Mouse (Mus musculus) monocyte, adult 5-6 weeks (primary cell): ENCODE data around the gene Lin37. TPM values are rescaled to one million over a fixed set of nuclear protein-coding genes. Genes with fewer than 3 reads are reported as not detected.

Experiments
- ATAC-seq: fragments of 153-309, 156-312 bp; replicated peaks from 2 replicates; pipeline ENCODE4 v1.8.0; 2017; ENCODE audit warnings: mild to moderate bottlenecking; ENCODE audit not compliant: low TSS enrichment, insufficient number of reproducible peaks, severe bottlenecking, poor library complexity, low FRiP score
- total RNA-seq: library from RNA; stranded (forward); fragments of 200-1000, 200-491, 200-594 nt; gene quantifications from 3 replicates; pipeline ENCODE4 v1.2.3, GENCODE M21; 2017

The Lin37 gene
- total RNA-seq, result 8.1 to 26.1 TPM (median 10.0 TPM) in 3 replicates

DNA sequence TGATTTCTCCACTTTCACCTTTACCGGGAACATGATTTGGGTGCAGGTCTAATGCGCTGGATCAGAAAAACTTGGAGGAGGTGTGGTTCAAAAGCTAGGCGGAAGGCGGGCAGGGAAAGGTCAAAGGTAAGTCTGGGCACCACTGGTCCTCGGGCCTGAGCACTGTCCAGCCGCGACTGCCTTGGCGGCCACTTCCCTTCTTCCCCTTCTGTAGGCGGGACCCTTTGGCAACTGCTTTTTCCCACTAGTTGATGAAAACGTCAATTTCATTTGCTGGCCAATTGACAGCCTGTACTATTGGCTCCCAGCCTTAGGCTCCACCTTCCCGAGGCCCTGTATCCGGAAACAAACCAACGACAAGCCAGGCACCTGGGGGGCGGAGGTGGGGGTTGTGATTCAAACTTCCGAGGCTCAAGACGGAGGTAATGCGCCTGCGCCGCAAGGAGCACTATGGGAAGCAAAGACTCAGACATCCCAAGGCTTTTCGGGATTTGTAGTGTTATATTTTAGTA is at the start of gene Lin37:
Lin37 (minus strand) TSS at position 396 of the 512 bp plus-strand sequence.
- ATAC-seq, result peak; percentile 77

DNA sequence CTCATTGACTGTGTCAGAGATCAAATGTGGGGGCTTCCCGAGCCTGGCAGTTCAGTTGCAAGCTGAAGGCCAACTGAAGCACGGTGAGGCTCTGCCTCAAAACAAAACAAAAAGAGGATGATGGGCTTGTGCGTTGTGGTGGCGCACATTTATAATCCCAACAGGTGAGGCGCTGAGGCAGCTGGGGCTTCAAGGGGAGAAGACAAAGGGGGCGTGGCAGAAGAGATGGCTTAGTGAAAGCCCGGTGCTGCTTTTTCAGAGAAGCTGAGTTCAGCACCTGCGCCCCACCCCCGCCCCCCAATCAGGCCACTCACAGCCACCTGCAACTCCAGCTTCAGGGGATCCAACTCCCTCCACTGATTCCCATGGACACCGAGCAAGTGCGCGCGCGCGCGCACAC is 48.8 kb upstream of the Lin37 start:
- ATAC-seq, result no peak

DNA sequence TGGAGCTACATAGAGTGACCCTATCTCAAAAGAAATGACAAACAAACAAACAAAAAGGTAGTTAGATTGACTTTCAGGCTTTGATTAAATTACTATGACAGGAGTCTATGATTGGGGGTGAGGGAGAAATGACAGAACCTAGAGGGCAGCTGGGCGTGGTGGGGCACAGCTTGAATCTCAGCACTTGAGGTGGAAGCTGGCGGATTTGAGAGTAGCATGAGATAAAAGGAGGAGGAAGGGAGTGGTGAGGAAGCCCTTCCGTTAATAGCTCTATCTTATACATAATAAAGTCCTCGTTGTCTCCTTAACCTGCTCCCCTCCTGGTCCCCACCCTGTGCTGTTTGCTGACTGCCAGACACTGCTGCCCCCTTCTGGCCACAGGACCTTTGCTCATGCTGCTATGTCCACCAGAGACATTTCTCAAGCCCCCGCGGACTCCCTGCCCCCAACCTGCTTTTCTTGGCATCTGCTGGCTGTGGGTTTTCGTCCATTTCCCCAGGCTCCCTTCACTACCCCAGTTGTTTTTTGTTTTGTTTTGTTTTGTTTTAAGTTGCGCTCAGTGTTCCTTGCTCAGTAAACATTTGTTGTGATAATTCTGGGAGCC is 48.2 kb upstream of the Lin37 start:
- 0 out of 2 replicates have a peak, but pooled peaks have one; percentile 68 for ATAC-seq

DNA sequence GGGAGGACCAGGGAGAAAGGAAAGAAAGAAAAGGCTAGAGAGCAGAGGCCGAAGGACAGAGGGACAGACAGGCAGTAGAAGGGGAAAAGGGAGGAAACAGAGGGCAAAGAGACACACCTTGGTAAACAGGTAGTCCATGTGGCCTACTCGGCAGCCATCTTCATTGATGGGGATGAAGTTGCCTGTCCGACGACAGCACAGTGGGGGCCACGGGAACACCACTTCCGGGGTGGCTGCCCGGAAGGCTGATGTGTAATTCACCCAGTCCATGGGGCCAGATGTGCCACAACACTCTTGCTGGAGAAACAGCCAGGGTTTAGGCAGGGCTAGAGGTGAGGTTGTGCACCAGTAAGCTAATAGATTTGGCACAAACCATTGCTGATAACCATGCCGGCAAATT is 45.3 kb upstream of the Lin37 start:
- no peak for ATAC-seq

DNA sequence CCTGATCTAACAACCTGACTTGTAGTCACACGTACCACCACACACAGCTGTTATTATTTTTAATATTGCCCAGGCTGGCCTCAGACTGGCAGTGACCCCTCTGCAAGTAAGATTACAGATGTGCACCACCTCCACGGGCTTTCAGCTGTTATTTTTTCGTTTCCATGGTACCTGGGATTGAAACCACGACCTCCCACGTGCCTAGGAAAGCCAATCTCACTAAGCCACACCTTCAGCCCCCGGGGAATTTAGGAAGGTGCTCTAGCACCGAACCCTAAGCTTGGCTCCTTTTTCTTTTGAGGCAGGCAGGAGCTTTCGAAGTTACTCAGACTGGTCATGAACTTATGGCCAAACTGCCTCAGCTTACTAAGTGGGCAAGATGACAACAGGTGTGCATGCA is 44.8 kb upstream of the Lin37 start:
- ATAC-seq, result no peak

DNA sequence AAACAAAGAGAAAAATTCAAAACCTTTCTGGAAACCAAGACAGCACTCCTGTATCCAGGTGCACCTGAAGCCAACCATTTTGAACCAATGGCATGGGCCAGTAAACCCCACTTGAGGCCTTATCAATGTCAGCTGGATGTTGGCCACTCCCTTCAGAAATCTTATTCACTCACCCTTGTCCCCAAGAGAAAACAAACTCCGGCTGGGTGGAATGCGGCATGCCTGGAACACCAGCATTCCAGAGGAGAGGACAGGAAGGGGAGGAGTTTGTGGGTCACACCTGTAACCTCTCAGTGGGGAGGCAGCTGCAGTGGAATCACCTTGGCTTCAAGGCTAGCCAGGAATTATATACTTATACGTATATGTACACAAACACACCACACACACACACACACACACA is 42.9 kb upstream of the Lin37 start:
- ATAC-seq, result no peak

DNA sequence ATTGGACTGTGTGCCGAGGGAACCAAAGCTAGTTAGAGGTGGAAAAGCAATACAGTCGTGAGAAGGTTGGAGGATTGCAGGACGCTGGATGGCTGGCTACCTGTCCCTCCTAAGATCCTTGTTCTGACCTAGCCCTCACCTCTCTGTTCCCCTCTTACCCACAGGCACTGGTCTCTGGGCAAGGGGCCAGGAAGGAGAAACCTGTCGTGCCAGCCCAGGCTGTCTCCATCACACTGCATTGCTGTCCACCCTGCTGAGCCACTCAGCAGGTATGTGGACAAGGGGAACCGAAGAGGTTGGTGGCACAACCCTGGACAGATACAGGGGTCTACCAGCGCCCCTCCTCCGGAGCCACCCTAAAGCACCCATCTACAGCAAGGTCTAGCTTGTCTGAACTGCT is 41.0 kb upstream of the Lin37 start:
- ATAC-seq, result no peak

DNA sequence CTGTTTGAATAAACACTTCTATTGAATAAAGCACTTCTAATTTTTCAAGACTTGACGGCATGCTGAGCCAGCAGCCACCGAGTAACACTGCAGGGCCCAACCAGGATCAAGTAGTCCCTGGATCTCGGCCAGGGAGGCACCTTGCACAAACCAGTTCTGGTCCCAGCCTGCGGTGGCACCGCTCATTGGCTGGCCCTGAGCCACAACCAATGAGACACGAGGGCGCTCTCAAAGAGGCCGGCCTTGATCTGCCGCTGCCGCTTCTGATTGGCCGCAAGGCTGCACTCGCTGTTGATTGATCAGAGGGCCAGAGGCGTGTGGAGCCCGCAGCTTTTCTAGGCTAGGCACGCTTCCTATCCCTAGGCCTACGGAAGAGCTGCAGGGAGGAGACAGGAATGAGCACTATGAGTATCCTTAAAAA is 40.3 kb upstream of the Lin37 start:
- ATAC-seq, result peak; percentile 93

DNA sequence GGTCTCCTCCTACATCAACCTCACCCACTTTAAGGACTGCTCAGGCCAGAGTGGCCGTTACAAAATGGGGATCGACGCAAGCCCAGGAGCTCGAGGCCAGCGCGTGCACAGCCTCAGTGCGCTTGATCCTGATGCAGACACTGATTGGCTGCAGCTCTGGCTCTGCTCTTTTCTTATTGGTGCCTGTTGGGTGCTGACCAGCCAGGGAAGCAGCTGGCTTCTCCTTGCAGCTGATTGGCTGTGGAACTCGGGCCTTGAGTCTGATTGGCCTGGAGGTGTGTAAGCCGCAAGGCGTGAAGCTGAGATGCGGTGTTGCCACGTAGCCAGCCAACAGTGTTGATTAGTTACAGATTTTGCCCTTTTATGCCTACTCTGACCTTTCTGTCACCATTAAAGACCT is 39.1 kb upstream of the Lin37 start, which contains the start of gene Zbtb32:
Zbtb32 (minus strand) TSS at position 124 of the 400 bp plus-strand sequence.
- no peak for ATAC-seq

DNA sequence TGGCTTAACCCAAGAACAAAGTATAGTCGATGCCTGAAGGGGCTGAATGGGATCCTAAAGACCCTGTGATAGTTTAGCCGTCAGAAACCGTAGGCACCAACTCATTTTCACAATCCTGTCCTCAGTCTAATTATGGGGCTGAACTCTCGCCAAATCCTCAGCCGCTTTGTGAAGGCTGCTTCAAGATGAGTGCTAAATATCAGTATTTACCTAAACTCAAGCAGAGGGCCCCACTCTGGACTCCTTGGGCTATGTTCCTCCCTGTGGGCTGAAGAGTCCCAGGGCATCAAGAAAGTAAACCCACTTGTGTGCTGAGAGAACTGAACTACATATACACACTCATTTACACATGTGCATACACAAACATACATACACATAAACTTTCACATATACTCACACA is 37.2 kb upstream of the Lin37 start:
- ATAC-seq, result no peak

DNA sequence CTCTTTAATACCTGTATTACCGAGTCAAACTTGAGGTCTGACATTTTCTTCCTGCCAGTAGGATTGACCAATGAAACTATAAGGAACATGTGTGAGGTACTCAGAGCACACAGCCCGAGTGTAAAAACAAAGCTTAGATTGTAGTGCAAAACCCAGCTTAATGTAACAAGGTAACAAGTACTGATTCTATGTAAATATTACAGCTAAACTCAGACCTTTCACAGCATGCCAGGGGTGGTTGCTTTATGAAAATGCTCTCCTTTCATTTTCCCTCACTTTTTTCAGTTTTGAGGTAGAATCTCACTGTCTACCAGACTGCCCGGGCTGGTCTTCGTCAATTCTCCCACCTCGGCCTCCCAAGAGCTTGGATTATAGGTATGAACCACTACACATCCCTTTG is 36.5 kb upstream of the Lin37 start:
- ATAC-seq, result no peak

DNA sequence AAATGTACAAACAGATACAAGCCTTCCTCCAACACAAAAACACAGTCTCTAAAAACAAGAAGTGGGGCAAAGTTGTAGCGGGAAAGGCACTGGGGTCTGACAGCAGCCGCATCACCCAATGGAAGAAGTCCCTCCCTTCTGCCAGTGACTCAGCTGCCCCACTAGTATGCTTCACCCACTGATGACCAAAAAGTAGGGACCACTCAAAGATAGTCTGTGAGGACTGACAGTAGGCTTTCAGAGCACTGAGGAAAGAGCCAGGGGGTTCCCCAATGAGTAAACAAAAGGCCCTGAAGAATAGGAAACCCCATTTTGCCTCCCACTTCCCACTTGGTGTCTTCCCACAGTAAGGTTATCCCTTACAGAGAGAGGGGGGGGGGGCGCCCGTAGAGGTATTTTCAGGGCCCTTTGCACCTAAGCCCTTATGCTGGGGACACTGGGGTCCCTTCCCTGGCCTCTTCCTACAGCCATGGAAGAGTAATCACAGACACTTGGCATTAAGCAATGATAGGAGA is 34.9 kb upstream of the Lin37 start:
- no peak for ATAC-seq

DNA sequence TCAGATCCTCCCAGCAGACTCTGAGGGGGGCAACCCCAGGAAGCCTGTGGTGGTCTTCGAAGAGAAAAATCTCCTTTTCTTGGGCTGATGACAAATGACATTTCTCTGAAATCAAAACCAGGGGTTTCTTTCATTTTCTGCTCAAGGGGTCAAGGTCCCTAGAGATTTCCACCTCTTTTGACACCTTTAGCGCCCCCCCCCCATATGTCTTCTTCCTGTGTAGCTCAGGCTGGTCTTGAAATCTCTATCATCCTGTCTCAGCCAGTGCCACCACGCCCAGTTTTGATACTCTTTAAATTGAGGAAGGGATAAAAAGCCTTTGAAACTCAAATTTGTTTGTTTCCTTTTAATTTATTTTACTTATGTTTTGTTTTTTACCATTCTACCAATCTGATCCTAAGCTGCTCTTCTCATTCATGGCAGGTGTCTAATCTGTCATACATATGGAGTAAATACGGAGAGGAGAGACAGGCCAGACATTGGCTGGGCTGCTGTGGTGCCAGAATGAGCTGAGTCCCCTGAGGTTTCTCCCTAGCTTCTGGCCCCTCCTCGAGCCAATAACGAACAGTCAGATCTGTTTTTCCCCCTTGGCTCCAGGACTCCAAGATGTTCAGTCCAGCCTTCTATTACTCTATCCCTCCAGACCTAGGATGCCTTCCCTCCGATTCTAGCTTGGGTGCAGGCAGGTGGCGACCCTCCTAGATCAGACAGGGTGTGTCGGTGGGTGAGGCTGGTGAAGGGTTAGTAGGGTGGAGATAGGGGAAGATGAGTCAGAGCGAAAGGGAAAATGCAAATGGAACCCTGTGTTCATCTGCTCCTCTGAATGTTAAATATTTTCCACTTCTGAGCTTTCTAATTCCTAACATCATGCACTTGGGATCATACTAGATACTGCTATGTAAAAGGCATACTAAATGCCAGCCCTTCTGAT is 34.2 kb upstream of the Lin37 start:
- ATAC-seq, result no peak

DNA sequence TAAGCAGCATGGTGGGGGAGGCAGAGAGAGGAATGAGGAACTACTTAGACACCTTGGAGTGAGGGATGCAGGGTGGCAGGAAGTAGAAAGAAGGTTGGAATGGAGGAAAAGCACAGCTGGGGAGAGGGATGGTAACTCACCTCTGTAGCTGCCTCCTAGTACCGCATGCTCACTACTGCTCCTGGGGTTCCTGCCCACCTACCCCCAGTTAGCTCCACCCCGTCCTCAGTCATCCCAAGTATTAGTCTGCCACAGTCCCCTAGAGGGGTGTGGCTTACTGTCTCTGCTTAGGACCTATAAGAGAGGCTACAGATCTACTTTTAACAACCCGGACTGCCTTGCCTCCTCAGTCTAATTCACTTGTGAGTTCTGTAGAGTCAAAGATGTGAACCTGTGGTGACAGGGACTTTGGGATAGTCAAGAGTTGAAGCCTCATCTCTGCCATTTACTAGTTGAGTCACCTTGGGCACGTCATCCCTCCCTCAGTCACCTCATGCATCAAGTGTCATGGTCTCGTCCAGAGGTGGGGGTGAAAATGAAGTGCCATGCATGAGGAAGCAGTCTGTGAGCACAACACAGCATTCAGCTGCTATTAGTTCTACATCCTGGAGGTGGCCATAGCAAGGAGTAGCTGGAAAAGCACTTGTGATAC is 33.3 kb upstream of the Lin37 start:
- no peak for ATAC-seq

DNA sequence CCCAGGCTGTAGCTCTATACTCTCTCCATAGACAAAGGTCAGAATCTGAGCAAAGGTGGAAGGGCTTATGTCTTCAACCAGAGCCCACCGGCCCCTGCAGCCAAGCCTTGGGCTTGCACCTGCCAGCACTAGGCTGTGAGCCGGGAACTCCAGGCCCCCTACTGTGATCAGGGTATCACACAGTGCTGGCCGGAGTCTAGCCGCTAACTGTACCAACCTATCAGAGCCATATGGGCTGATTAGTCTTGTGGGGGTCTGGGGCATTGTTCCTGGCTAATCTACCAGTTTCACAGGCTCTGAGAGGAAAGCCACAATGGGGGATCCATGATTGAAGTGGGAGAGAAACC is 31.9 kb upstream of the Lin37 start:
- ATAC-seq, result no peak

DNA sequence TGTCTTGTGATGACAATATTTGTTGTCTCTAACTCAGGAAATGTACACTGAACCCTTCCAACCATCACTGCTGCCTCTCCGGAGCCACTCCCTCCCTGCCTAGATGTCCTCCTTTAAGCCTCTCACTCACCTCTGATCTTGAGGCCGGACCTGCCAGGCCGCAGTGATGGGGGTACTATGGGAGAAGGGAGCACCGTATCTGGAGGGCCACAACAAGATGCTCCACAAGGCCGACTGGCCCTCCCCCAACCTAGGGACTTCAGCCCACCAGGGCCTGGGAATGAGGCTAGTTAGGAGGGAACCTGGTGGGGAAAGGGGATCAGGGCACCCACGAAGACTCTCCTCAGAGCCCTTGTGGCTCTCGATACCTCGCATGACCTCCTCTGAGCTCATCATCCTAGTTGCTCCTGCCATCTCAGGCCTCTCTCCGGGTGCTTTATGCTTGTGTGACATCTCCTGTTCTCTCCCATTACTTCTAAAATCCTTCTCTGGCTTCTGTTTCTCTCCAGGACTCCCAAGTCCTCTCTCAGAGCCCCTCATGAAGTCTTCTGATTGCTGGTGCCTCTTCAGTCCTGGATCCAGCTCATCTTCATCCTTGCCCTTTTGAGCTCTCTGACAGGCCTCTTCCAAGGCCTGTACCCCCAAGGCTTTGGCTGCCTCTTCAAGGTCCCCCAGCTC is 31.4 kb upstream of the Lin37 start:
- no peak for ATAC-seq

DNA sequence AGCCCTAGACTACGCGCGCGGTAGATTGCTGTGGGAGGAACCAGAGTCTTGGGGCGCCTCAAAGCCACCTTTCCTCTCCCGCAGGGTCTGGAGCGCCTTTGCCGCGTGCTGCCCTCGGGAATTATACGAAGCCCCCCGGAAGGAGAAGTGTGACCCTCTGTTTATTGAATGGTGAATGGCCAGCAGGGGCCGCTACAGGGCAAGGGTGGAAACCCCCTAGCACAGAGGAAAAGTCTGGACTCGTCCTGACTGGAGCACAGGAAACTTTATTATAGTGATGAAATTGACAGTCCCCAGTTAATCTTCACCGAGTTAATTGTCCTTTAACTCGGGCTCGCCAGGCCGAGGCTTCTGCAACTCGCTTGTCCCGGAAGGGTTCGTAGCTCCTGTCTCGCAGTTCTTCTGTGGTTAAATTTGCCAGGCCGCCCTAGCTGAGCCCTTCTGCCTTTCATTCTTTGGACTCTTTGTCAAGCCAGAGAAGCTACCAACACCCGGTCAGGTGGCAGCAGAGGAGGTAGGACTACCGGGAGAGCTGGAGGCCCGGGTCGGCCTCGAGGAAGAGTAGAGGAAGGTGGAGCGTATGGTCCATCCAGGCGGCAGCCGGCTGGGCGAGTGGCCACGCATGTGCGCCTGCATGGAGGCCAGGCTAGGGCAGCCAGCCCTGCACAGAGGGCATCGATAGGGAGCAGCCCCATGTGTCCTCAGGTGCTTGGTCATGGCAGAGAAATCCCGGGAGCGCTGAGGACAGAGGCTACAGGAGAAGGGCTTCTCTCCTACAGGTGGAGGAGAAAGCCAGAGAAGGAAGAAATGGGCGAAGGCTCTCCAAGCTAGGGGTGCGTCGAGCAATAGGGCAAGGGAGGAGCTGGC is 30.0 kb upstream of the Lin37 start:
- peak; percentile 3 for ATAC-seq
